Mouse (Mus musculus): ENCODE measurements around the gene Myo1e. TPM values are rescaled to one million over a fixed set of nuclear protein-coding genes. Genes with fewer than 3 reads are reported as not detected.

The Myo1e gene
- polyA plus RNA-seq, 1 experiment: 19.5 TPM

DNA sequence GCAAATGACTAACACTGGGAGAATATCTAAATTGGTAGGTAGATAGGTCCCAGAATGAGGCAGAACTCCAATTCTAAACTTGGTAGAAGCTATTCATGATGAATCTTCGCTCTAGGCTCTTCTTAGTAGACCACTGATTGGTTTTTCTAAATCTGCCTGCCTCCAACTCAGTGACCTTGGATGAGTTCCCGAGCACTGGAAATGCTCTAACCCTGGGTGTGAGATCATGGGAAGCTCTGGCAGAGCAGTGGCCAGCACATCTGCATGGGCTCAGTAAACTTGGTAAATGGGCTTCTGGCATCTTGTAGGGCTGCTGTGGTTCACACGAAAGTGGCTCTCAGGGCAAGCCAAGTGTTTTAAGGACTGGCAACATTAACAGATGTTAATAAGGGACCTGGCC, 199.4 kb downstream of the Myo1e start:
- peaks cover 30% of the 10 kb centered on the region for H3K36me3 ChIP-seq (ENCODE audit: control insufficient read depth, insufficient read depth, low read length)
- H3K27me3 ChIP-seq (ENCODE audit: control insufficient read depth, insufficient read depth, low read length): no peaks in the 10 kb centered on the region
- no peak overlapping the region for H3K4me3 ChIP-seq (ENCODE audit: low read depth, low read length)
- 75% methylated on average over 3 of the region's 3 CpGs for WGBS
- H3K27ac ChIP-seq (ENCODE audit: insufficient read depth, low read depth, low read length): no peak overlapping the region
- no peak for TF ChIP-seq CTCF (IDR thresholded peaks at IDR 0.05; ENCODE audit: extremely low read depth, insufficient read length, insufficient replicate concordance, low read depth, low read length)
- no peak for TF ChIP-seq POLR2A (IDR thresholded peaks at IDR 0.05; ENCODE audit: low read depth, low read length)
- H3K4me1 ChIP-seq (ENCODE audit: control insufficient read depth, insufficient read depth, insufficient read length, low read length): no peaks in the 10 kb centered on the region

DNA sequence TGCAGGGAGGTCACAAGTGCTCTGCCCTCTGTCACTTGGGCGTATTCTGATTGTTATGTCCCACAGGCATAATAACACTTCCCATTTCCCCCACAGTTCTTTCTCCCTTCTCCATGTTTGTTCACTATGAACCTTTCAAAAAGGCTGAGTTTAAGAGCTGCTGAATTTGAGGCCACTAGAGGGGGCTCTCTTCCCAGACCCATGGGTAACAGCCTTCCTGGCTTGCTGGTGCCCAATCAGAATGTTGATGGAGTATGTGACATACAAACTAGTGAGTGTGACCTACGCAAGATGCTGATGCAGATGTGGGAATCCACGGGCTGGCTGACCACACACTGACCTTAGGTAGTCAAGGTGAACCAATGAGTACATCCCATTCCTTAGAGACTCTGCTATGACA, 201.6 kb downstream of the Myo1e start:
- Histone ChIP-seq H3K36me3 (ENCODE audit: control insufficient read depth, insufficient read depth, low read length) (peaks cover 43% of the 10 kb centered on the region), H3K27me3 (ENCODE audit: control insufficient read depth, insufficient read depth, low read length) (no peaks in the 10 kb centered on the region)
- 93% methylated on average over 3 of the region's 3 CpGs for WGBS

DNA sequence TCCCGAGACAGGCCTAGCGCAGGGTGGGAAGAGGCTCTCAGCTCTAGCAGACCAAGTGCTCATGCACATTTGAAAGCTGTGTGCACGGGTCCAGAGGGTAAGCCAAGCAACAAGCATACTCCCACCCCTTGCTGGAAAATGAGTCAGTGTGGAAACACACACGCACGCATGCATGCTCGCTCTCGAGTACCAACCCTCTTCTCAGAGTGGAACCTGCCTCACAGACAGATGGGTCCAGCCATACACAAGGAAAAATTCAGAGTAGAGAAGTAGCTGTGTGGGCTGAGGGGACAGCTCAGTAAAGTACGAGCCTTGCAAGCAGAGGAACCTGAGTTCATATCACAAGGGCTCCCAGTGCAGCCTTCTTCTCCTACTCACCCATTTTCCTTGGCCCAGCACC, 202.6 kb downstream of the Myo1e start:
- H3K4me1 ChIP-seq (ENCODE audit: control insufficient read depth, insufficient read depth, insufficient read length, low read length): no peaks in the 10 kb centered on the region
- no peak overlapping the region for H3K27ac ChIP-seq (ENCODE audit: insufficient read depth, low read depth, low read length)
- TF ChIP-seq POLR2A (IDR thresholded peaks at IDR 0.05; ENCODE audit: low read depth, low read length) (no peak), CTCF (IDR thresholded peaks at IDR 0.05; ENCODE audit: extremely low read depth, insufficient read length, insufficient replicate concordance, low read depth, low read length) (no peak)
- H3K36me3 ChIP-seq (ENCODE audit: control insufficient read depth, insufficient read depth, low read length): peaks cover 45% of the 10 kb centered on the region
- H3K27me3 ChIP-seq (ENCODE audit: control insufficient read depth, insufficient read depth, low read length): no peaks in the 10 kb centered on the region
- no peak overlapping the region for H3K4me3 ChIP-seq (ENCODE audit: low read depth, low read length)
- 93% methylated on average over 8 of the region's 8 CpGs for WGBS

More for the DNA sequence above, 201.6 kb downstream of the Myo1e start:
- no peaks in the 10 kb centered on the region for H3K4me1 ChIP-seq (ENCODE audit: control insufficient read depth, insufficient read depth, insufficient read length, low read length)
- H3K27ac ChIP-seq (ENCODE audit: insufficient read depth, low read depth, low read length): no peak overlapping the region
- H3K4me3 ChIP-seq (ENCODE audit: low read depth, low read length): no peak overlapping the region
- peak; percentile 45; the same call in 1 of the 2 replicates for TF ChIP-seq CTCF (IDR thresholded peaks at IDR 0.05; ENCODE audit: extremely low read depth, insufficient read length, insufficient replicate concordance, low read depth, low read length)
- no peak for TF ChIP-seq POLR2A (IDR thresholded peaks at IDR 0.05; ENCODE audit: low read depth, low read length)

DNA sequence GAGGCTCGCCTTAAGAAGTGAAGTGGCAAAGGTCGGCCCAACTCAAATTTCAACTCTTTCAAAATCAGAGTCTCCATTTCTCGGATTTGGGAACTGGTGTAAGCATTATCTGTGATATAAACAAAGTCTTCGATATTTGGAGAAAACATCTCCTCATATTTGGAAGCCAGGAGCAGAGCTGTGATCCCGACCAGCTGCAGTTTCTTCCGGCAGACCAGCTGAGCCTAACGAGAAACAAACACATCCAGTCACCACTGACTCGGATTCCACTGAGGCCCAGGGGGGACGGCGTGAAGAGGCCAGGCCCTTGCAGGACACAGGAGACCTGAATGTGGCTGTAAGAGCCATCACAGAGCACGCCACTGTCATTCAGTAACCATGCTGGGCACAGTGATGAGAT, 203.5 kb downstream of the Myo1e start:
- H3K4me3 ChIP-seq (ENCODE audit: low read depth, low read length): no peak overlapping the region
- TF ChIP-seq POLR2A (IDR thresholded peaks at IDR 0.05; ENCODE audit: low read depth, low read length) (no peak), CTCF (IDR thresholded peaks at IDR 0.05; ENCODE audit: extremely low read depth, insufficient read length, insufficient replicate concordance, low read depth, low read length) (no peak)
- no peak overlapping the region for H3K27ac ChIP-seq (ENCODE audit: insufficient read depth, low read depth, low read length)
- no peaks in the 10 kb centered on the region for H3K4me1 ChIP-seq (ENCODE audit: control insufficient read depth, insufficient read depth, insufficient read length, low read length)
- WGBS: 79% methylated on average over 11 of the region's 11 CpGs
- no peaks in the 10 kb centered on the region for H3K27me3 ChIP-seq (ENCODE audit: control insufficient read depth, insufficient read depth, low read length)
- H3K36me3 ChIP-seq (ENCODE audit: control insufficient read depth, insufficient read depth, low read length): peaks cover 45% of the 10 kb centered on the region

DNA sequence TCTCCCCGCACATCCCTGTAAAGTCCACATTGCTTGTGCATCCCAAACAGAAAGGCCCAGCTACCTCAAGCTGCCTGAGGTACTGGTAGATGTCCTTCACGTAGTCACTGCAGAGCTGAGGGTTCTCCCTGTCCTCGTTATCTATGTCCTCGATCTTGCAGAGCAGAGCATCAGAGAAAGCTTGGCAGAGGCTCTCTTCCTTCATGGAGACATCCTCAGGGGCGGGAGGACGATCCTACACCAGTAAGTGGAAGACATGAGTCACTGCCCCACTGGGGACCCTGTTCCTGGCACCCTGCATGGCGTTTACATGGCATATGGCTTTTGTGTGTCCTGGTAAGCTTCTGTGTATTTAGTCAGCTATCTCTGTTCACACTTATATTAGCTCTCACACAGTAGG, 205.9 kb downstream of the Myo1e start:
- WGBS: 87% methylated on average over 7 of the region's 7 CpGs
- no peaks in the 10 kb centered on the region for H3K4me1 ChIP-seq (ENCODE audit: control insufficient read depth, insufficient read depth, insufficient read length, low read length)
- peaks cover 39% of the 10 kb centered on the region for H3K36me3 ChIP-seq (ENCODE audit: control insufficient read depth, insufficient read depth, low read length)
- no peak overlapping the region for H3K27ac ChIP-seq (ENCODE audit: insufficient read depth, low read depth, low read length)
- H3K4me3 ChIP-seq (ENCODE audit: low read depth, low read length): no peak overlapping the region
- no peak for TF ChIP-seq CTCF (IDR thresholded peaks at IDR 0.05; ENCODE audit: extremely low read depth, insufficient read length, insufficient replicate concordance, low read depth, low read length)
- TF ChIP-seq POLR2A (IDR thresholded peaks at IDR 0.05; ENCODE audit: low read depth, low read length): no peak
- H3K27me3 ChIP-seq (ENCODE audit: control insufficient read depth, insufficient read depth, low read length): no peaks in the 10 kb centered on the region

DNA sequence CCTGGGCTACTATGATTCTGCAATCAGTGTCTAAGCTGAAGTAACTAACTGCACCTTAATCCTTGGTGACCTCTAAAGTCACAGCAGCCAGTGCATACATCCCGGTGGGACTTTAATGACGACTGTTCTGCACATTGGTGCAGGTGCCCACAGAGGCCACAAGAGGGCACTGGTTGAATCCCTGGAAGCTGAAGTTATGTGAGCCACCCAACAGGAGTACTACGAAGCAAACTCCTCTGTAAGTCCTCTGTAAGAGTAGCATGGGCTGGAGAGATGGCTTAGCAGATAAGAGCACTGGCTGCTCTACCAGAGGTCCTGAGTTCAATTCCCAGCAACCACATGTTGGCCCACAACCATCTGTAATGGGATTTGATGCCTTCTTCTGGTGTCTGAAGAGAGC, 209.3 kb downstream of the Myo1e start:
- peaks cover 3% of the 10 kb centered on the region; the same call in 1 of the 2 replicates for H3K4me1 ChIP-seq (ENCODE audit: control insufficient read depth, insufficient read depth, insufficient read length, low read length)
- H3K27ac ChIP-seq (ENCODE audit: insufficient read depth, low read depth, low read length): no peak overlapping the region
- H3K36me3 ChIP-seq (ENCODE audit: control insufficient read depth, insufficient read depth, low read length): peaks cover 21% of the 10 kb centered on the region
- no peaks in the 10 kb centered on the region for H3K27me3 ChIP-seq (ENCODE audit: control insufficient read depth, insufficient read depth, low read length)
- TF ChIP-seq CTCF (IDR thresholded peaks at IDR 0.05; ENCODE audit: extremely low read depth, insufficient read length, insufficient replicate concordance, low read depth, low read length) (peak; percentile 64; the same call in 1 of the 2 replicates), POLR2A (IDR thresholded peaks at IDR 0.05; ENCODE audit: low read depth, low read length) (no peak)
- no peak overlapping the region for H3K4me3 ChIP-seq (ENCODE audit: low read depth, low read length)
- 70% methylated on average over 3 of the region's 3 CpGs for whole genome bisulfite sequencing

DNA sequence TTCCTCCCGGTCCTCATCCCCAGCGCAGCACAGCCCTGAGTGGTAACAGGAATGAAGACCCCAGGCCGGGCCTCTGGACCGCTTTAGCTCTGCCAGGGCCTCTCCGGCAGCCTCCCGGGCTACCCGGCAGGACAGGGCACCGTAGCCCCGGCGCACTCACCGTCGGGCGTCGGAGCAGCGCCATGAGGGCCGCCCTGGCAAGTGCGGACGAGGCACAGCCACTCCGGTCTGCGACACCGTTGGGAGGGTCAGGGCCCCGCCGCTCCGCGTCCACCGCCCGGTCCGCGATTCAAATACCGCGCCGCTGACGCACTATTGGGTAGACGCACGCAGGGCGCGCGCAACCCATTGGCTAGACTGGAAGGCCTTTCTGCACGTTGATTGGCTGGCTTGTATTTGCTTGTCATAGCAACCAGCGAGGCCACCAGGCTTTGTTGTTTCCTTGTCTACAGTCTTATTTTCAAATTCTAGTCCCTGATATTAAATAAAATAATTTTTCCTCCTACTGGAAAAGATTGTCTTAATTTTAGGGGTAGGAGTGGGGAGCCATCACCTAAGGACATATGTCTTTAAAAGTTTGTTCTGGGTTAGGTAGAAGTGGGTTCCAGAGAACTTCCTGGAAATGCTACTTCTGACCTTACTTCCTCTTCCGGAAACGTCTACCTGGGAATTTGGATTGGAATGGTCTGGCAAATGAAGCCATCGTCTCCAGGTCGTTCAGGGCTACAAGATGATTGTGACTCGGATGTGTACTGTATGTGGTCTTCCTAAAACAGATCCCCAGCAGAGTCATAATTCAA, 214.3 kb downstream of the Myo1e start, which contains the start of gene Ccnb2:
Gene Ccnb2, minus strand, starts transcription at position 291 of the 800 bp plus-strand sequence.
- peaks cover 13% of the 10 kb centered on the region for H3K36me3 ChIP-seq (ENCODE audit: control insufficient read depth, insufficient read depth, low read length)
- H3K4me3 ChIP-seq (ENCODE audit: low read depth, low read length): peak within 1 kb of the TSS; percentile 69
- H3K27ac ChIP-seq (ENCODE audit: insufficient read depth, low read depth, low read length): no peak within 1 kb of the TSS
- peaks cover 3% of the 10 kb centered on the region; the same call in 1 of the 2 replicates for H3K4me1 ChIP-seq (ENCODE audit: control insufficient read depth, insufficient read depth, insufficient read length, low read length)
- TF ChIP-seq CTCF (IDR thresholded peaks at IDR 0.05; ENCODE audit: extremely low read depth, insufficient read length, insufficient replicate concordance, low read depth, low read length) (no peak), POLR2A (IDR thresholded peaks at IDR 0.05; ENCODE audit: low read depth, low read length) (no peak)
- H3K27me3 ChIP-seq (ENCODE audit: control insufficient read depth, insufficient read depth, low read length): no peaks in the 10 kb centered on the region
- WGBS: 1% methylated on average over 45 of the region's 45 CpGs
